Mouse (Mus musculus): ENCODE data around the gene Hpcal1. TPM values are rescaled to one million over a fixed set of nuclear protein-coding genes. Genes with fewer than 3 reads are reported as not detected.

The Hpcal1 gene
- polyA plus RNA-seq, 1 experiment from 2014 or later, result 33.9 TPM

DNA sequence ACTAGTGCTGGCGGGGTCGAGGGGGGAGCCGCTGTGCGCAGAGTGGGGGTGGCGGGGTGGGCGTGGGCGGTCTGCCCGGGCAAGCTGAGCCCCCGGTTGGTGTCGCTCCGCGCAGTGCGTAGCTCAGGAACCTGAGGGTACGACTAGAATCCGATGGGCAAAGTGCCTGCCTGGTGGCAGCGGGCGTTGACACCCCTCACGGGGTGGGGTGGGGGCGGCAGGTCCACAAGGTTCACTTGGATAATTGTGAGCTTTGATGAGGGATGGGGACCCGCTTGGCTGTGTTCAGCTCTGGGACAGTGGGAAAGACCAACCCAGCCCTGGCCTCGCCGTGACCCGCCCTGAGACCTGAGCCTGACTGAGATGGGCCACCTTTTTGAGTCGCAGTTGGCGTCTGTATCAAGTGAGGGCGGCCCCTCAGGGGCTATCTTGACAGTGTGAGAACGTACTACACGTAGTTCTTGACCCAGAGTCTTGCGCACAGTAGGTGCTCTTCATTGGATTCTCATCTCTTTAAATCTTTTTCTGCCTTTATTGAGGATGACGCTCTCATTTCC lies 742 bp downstream of the Hpcal1 start:
- Histone ChIP-seq H3K27me3 (peaks cover 6% of the 10 kb centered on the region), H3K9ac (replicated peaks) (peak overlapping the region; percentile 73), H3K4me1 (peaks cover 34% of the 10 kb centered on the region), H3K27ac (replicated peaks) (no peak overlapping the region), H3K36me3 (no peaks in the 10 kb centered on the region), H3K9me3 (no peaks in the 10 kb centered on the region), H3K4me2 (replicated peaks) (peak overlapping the region; percentile 91), H3K4me3 (peak overlapping the region; percentile 75)
- ATAC-seq (ENCODE audit: low FRiP score, low read depth), result peak; percentile 24
- under 1% methylated on average over 30 of the region's 30 CpGs for WGBS

DNA sequence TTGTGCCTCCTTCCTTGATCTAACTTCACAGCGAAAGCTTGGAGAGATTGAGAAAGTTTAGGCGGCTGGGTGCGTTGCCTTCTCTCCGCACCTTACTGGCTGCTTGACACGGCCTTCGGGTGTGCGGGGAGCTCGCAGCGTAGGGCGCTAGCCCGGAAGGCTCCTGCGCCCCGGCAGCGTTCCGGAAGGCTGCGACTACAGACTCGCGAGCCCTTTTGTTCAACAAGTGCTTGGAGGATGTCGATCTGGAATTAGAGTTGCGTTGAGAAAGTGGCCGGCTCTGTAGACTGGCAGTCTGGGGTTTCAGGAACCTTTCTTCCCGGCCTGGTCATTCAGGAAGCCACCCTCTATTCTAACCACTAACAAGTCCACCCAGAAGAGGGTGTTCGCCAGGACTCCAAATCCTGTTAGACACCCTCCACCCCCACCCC lies 1.2 kb downstream of the Hpcal1 start:
- peak overlapping the region; percentile 73 for H3K9ac ChIP-seq (replicated peaks)
- peak overlapping the region; percentile 91 for H3K4me2 ChIP-seq (replicated peaks)
- no peak overlapping the region for H3K27ac ChIP-seq (replicated peaks)
- no peaks in the 10 kb centered on the region for H3K9me3 ChIP-seq
- WGBS, result under 1% methylated on average over 23 of the region's 23 CpGs
- H3K4me1 ChIP-seq, result peaks cover 39% of the 10 kb centered on the region
- H3K27me3 ChIP-seq, result peaks cover 6% of the 10 kb centered on the region
- H3K4me3 ChIP-seq, result peak overlapping the region; percentile 75
- ATAC-seq (ENCODE audit: low FRiP score, low read depth), result no peak
- no peaks in the 10 kb centered on the region for H3K36me3 ChIP-seq

DNA sequence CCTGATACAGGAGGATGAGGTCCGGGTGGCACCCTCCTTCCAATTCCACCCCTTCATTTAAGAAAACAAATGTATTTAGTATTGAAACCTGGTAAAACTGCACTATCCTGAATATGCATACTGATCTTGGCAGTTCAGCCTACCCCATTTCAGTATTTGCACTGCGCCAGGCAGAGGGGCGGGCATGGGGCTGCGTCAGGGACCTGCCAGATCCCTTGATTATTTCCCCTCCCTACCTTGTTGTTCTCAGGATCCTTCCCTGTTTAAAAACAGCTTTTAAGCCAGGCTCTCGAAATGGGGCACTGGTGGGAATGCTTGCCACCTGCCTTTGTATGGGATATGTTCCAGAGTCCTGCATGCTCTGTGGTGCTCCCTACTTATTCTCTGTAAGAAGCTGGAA lies 1.7 kb downstream of the Hpcal1 start:
- Histone ChIP-seq H3K4me3 (peak overlapping the region; percentile 75), H3K27me3 (peaks cover 6% of the 10 kb centered on the region), H3K27ac (replicated peaks) (no peak overlapping the region), H3K9me3 (no peaks in the 10 kb centered on the region), H3K4me2 (replicated peaks) (peak overlapping the region; percentile 91), H3K4me1 (peaks cover 44% of the 10 kb centered on the region), H3K36me3 (no peaks in the 10 kb centered on the region), H3K9ac (replicated peaks) (peak overlapping the region; percentile 73; the same call in 1 of the 2 replicates)
- 26% methylated on average over 5 of the region's 5 CpGs for WGBS
- no peak for ATAC-seq (ENCODE audit: low FRiP score, low read depth)

DNA sequence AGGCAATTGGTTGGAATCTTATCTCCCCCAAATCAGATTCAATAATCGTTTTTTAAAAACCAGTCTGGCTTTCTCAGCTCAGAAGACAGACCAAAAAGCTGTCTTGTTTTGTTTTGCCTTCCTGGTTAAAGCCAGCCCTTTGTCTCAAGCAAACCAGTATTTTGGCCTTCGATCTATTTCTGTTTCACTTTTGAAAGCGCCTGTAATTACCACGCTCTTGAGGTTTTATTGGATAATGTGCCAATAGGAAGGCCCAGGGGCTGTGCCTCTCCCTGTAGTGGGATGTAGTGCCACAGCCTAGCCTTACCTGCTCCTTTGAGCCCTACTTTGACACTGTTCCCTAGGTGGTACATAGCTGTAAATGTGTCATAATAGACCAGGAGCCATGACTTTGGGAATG lies 2.3 kb downstream of the Hpcal1 start:
- H3K9ac ChIP-seq (replicated peaks), result no peak overlapping the region; the same call in 1 of the 2 replicates
- no peak overlapping the region for H3K4me3 ChIP-seq
- H3K27ac ChIP-seq (replicated peaks), result no peak overlapping the region
- peaks cover 46% of the 10 kb centered on the region for H3K4me1 ChIP-seq
- no peak for ATAC-seq (ENCODE audit: low FRiP score, low read depth)
- H3K9me3 ChIP-seq, result no peaks in the 10 kb centered on the region
- H3K36me3 ChIP-seq, result no peaks in the 10 kb centered on the region
- peak overlapping the region; percentile 91 for H3K4me2 ChIP-seq (replicated peaks)
- H3K27me3 ChIP-seq, result peaks cover 6% of the 10 kb centered on the region
- WGBS, result 74% methylated on average over 4 of the region's 4 CpGs

DNA sequence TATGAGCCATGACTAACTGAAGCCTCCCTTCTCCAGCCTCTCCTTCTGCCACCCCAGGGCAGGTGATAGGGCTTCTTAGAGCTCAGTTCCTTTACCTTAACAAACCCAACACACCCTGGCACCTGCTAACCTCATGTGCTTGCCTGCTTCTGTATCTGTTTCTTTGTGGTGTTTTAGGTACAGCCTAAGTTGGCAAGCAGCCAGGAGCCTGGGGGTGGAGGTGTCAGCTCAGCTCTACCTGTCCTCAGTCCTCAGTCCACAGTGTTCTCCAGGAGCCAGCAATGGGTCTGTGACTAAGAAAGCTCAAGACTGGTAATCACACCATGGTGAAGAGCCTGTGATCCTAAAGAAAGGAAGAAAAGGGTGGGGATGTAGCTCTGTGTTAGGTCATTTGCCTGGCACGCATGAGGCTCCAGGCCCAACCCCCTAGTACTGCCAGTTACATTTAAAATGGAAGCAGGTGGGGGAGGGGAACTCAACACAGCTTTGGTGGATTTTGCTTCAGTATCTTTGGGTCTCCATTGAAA lies 4.0 kb downstream of the Hpcal1 start:
- Histone ChIP-seq H3K36me3 (no peaks in the 10 kb centered on the region), H3K9me3 (no peaks in the 10 kb centered on the region), H3K27ac (replicated peaks) (no peak overlapping the region), H3K27me3 (peaks cover 6% of the 10 kb centered on the region), H3K4me2 (replicated peaks) (no peak overlapping the region), H3K4me1 (peaks cover 63% of the 10 kb centered on the region), H3K9ac (replicated peaks) (no peak overlapping the region), H3K4me3 (no peak overlapping the region)
- 74% methylated on average over 1 of the region's 1 CpGs for WGBS
- no peak for ATAC-seq (ENCODE audit: low FRiP score, low read depth)

DNA sequence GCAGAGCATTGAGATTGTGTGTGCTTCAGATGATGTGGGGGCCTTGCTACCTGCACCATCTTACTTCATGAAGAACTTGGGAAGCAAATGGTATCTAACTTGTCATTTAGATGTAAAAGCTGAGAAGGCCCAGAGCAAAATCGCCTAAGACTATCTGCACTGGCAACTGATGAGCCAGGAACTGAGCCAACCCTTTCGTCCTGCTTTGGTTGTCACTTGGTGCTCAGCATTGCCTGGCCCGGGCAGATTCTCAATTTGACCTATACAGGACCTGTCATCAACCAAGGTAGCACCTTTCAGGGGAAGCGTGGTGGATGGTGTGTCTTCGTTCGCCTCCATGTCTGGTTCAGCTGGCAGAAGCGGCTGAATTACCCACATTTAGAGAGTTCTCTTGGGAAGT lies 5.7 kb downstream of the Hpcal1 start:
- ATAC-seq (ENCODE audit: low FRiP score, low read depth), result no peak
- Histone ChIP-seq H3K36me3 (no peaks in the 10 kb centered on the region), H3K4me3 (no peak overlapping the region), H3K9me3 (no peaks in the 10 kb centered on the region), H3K4me2 (replicated peaks) (no peak overlapping the region), H3K9ac (replicated peaks) (no peak overlapping the region), H3K27ac (replicated peaks) (no peak overlapping the region), H3K4me1 (peaks cover 68% of the 10 kb centered on the region), H3K27me3 (peaks cover 6% of the 10 kb centered on the region)
- 95% methylated on average over 7 of the region's 7 CpGs for WGBS

DNA sequence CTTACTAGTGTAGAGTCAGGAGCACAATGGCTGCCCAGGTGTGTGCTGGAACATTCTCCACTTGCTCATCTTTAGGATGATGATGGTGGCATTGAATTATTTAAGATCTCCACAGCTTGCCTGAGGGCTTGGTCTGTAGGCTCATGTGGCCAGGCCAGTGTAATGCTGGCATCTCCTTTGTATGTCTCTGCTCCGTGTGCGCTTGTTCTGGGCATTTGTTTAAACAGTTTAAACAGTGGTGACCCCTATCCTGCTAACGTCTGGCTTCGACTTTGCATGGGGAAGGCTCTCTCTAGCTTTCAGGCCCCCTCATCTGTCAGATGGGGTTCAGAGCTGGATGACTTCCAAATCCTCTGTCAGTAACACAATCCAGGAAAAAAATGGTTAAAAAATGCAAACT lies 8.3 kb downstream of the Hpcal1 start:
- WGBS, result 23% methylated on average over 4 of the region's 4 CpGs
- no peak overlapping the region for H3K9ac ChIP-seq (replicated peaks)
- H3K9me3 ChIP-seq, result no peaks in the 10 kb centered on the region
- H3K36me3 ChIP-seq, result no peaks in the 10 kb centered on the region
- ATAC-seq (ENCODE audit: low FRiP score, low read depth), result no peak
- H3K27me3 ChIP-seq, result no peaks in the 10 kb centered on the region
- peaks cover 50% of the 10 kb centered on the region for H3K4me1 ChIP-seq
- 0 out of 2 replicates have a peak overlapping the region, but pooled peaks have one; percentile 3 for H3K4me2 ChIP-seq (replicated peaks)
- no peak overlapping the region for H3K4me3 ChIP-seq
- H3K27ac ChIP-seq (replicated peaks), result peak overlapping the region; percentile 49; the same call in 1 of the 2 replicates

DNA sequence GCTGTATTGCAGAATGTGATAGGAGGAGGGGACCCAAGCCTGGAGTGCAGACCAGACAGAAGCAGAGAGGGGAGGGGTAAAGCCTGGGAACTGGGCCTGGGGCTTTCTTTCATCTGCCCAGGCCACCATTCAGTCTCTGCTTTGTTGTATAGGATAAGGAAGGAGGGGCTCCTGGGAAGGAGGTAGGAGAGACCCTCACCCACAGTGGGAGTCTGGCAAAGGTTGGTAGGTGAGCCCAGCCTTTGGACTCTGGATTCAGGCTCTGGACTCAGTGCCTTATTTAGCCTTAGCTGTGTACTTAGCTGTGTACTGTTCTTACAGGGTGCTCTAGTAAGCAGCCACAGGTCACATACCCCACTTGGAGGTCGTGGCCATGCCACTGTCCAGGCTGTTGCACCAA lies 8.8 kb downstream of the Hpcal1 start:
- H3K4me2 ChIP-seq (replicated peaks), result 0 out of 2 replicates have a peak overlapping the region, but pooled peaks have one; percentile 14
- H3K27ac ChIP-seq (replicated peaks), result peak overlapping the region; percentile 54
- 0 out of 2 replicates have a peak overlapping the region, but pooled peaks have one; percentile 20 for H3K9ac ChIP-seq (replicated peaks)
- no peak overlapping the region for H3K4me3 ChIP-seq
- 43% methylated on average over 1 of the region's 1 CpGs for WGBS
- H3K9me3 ChIP-seq, result no peaks in the 10 kb centered on the region
- H3K27me3 ChIP-seq, result no peaks in the 10 kb centered on the region
- H3K36me3 ChIP-seq, result no peaks in the 10 kb centered on the region
- ATAC-seq (ENCODE audit: low FRiP score, low read depth), result peak; percentile 79
- peaks cover 47% of the 10 kb centered on the region for H3K4me1 ChIP-seq

DNA sequence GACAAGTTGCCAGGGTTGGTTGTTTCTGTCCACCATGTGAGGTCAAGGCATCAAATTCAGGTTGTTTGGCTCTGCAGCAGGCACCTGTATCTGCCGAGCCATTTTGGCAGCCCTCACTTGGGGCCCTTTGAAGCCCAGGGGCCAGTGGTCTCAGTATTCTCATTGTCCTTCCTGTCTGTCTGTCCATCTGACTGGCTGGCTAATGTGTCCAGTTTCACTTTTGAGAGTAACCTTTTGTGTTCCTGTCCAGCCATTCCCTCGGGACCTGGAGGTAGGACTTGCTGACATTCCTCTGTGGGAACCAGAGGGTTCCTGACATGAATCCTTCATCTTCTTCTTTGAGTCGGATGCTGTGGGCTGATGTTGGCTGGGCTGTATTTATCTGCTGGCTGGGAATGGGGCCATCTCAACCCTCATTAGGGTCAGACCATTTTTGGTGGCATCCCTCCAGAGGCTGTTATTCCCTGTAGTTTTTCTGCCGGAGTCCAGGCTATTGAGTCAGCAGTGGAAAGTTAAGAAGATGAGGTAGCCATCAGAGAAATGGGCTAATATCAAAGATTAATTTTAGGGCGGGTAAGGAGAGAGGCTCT lies 10.6 kb downstream of the Hpcal1 start:
- H3K4me1 ChIP-seq, result peaks cover 42% of the 10 kb centered on the region
- 77% methylated on average over 5 of the region's 5 CpGs for WGBS

DNA sequence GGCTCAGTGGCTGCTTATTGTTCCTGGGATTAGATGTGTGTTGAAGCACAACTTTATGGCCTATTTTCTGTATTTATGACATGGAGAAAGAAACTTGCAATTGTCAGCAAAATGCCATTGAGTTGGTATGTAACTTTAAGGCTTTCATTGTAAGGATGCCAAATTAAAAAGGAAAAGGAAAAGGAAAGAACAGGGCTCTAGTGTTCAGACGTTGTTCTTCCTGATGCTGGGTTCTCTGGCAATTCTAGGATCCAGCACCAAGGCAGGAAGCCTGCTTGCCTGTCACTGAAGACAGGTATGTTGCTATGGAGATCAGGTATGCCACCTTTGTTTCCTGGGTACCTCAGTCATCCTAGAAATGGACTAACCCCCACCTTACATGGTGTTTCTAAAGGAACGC lies 11.1 kb downstream of the Hpcal1 start:
- no peak overlapping the region for H3K9ac ChIP-seq (replicated peaks)
- no peak for ATAC-seq (ENCODE audit: low FRiP score, low read depth)
- no peak overlapping the region for H3K4me2 ChIP-seq (replicated peaks)
- no peaks in the 10 kb centered on the region for H3K9me3 ChIP-seq
- H3K4me1 ChIP-seq, result peaks cover 38% of the 10 kb centered on the region
- no peak overlapping the region for H3K27ac ChIP-seq (replicated peaks)
- WGBS, result 70% methylated on average over 2 of the region's 2 CpGs
- H3K4me3 ChIP-seq, result no peak overlapping the region
- H3K27me3 ChIP-seq, result no peaks in the 10 kb centered on the region
- no peaks in the 10 kb centered on the region for H3K36me3 ChIP-seq

More for the DNA sequence above, 10.6 kb downstream of the Hpcal1 start:
- no peak overlapping the region for H3K4me2 ChIP-seq (replicated peaks)
- no peak overlapping the region for H3K9ac ChIP-seq (replicated peaks)
- H3K4me3 ChIP-seq, result no peak overlapping the region
- no peak for ATAC-seq (ENCODE audit: low FRiP score, low read depth)
- no peaks in the 10 kb centered on the region for H3K9me3 ChIP-seq
- H3K27ac ChIP-seq (replicated peaks), result no peak overlapping the region
- H3K36me3 ChIP-seq, result no peaks in the 10 kb centered on the region
- no peaks in the 10 kb centered on the region for H3K27me3 ChIP-seq

DNA sequence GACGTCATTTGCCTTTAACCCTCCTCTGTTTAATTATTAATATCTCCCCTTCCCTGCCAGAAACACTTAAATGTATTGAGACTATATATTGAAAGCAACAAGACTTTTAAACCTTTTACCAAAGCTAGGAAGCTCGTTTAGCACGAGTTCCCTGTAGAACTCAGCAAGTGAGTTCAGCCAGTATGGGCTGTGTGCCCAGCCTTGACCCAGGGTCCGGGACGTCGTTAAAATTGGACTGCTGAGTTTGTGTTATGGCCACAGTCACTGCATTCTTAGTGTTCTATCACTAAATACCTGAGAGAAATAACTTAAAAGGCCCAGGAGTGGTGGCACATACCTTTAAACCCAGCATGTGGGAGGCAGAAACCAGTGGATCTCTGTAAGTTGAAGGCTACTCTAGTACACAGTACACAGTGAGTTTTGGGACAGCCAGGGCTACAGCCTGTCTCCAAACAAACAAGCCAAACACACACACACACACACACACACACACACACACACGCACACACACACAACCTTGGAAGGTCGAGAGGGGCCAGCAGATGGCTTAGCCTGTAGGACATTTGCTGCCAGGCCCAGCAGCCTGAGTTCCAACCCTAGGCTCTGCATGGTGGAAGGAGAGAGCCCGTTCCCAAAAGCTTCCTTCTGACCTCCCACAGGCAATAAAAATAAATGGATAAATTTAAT lies 11.7 kb downstream of the Hpcal1 start:
- no peak for ATAC-seq (ENCODE audit: low FRiP score, low read depth)
- Histone ChIP-seq H3K27me3 (no peaks in the 10 kb centered on the region), H3K4me2 (replicated peaks) (no peak overlapping the region), H3K4me3 (no peak overlapping the region), H3K9me3 (no peaks in the 10 kb centered on the region), H3K27ac (replicated peaks) (no peak overlapping the region), H3K4me1 (peaks cover 33% of the 10 kb centered on the region), H3K9ac (replicated peaks) (no peak overlapping the region), H3K36me3 (no peaks in the 10 kb centered on the region)
- WGBS, result 80% methylated on average over 9 of the region's 9 CpGs

DNA sequence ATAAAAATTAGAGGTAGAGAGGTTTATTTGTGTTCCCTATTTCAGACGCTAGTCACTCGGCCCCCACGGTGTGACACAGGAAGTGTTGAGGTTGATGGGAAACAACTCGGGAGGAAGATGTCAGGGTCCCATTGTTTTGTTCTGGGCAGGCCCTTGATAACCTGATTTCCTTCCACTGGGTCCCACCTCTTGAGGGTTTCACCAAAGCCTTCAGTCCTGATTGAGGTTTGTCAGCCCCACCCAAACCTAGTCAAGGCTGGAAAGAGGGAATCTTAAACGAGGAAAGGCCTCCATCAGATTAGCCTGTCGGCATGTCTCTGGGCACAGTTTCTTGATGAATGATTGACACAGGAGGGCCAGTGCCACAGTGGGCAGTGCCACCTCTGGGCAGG lies 12.3 kb downstream of the Hpcal1 start:
- Histone ChIP-seq H3K36me3 (no peaks in the 10 kb centered on the region), H3K4me2 (replicated peaks) (no peak overlapping the region), H3K27ac (replicated peaks) (no peak overlapping the region), H3K27me3 (no peaks in the 10 kb centered on the region), H3K4me3 (no peak overlapping the region), H3K4me1 (peaks cover 31% of the 10 kb centered on the region), H3K9me3 (no peaks in the 10 kb centered on the region), H3K9ac (replicated peaks) (no peak overlapping the region)
- 88% methylated on average over 6 of the region's 6 CpGs for WGBS
- ATAC-seq (ENCODE audit: low FRiP score, low read depth), result no peak
